ENCODE assay signal across 15 mouse cellular contexts in the genomic region with DNA sequence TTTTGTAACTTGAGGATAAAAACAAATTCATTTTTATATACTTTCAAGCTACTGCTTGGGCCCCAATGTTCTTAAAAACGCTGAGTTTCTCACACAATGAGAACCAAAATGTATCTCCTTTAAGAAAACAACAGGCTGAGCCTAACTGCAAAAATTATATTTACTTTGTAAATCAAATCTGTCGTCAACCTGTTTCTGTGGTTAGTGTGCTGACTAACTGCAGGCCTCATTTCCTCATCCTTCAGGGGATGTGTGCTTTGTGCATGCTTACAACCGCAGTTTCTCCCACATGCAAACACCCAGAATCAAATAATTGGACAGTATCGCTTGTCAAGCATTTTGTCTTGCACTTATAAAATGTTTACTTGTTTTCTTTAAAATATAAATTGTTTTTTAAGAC. TPM values are rescaled to one million over a fixed set of nuclear protein-coding genes. Genes with fewer than 3 reads are reported as not detected.
DNase-seq lines count a peak whose midpoint lies in the region; ATAC-seq lines count a peak whose summit lies in the region.
"Had no signal": no experiment of that assay in that cellular context is flagged by ENCODE, and none has a peak within 500 bp of the region (broad histone marks: within the 10 kb centered on the region; RNA-seq: fewer than 3 reads in every experiment).

No protein-coding gene starts in this region.

- no peaks in the 10 kb centered on the region for H3K27me3 ChIP-seq in heart, embryonic 11.5 days (ENCODE audit: control insufficient read depth, insufficient read depth, low read length)
- H3K27me3 ChIP-seq: heart, embryonic 12.5 days; neural tube, embryonic 15.5 days had no signal

- no peaks in the 10 kb centered on the region for H3K9me3 ChIP-seq in heart, embryonic 11.5 days (replicated peaks; ENCODE audit: control insufficient read depth, low read length)
- H3K9me3 ChIP-seq: heart, embryonic 12.5 days; neural tube, embryonic 15.5 days had no signal

- intact Hi-C loops in left cerebral cortex, postnatal 4 days (cut with DNase I), result no loop called here

- DNase-seq in thymus, postnatal 0 days (ENCODE audit: low spot score), result peak; percentile 29
- no peak for DNase-seq in thymus, postnatal 4 days
- DNase-seq in NIH3T3 (ENCODE audit: low read depth) (peak; percentile 70), MN1 (ENCODE audit: low spot score) (no peak)
- no peak for DNase-seq in left cerebral cortex, postnatal 4 days
- DNase-seq in right cerebral cortex, adult 18-20 months, result no peak
- DNase-seq: adrenal gland, postnatal 36 days; cerebellum, postnatal 14 days; forebrain, postnatal 0 days; gastrocnemius, postnatal 10 days; heart, postnatal 4 days had no signal

- H3K4me3 ChIP-seq in macrophage (ENCODE audit: inconsistent target), result no peak overlapping the region
- no peak overlapping the region for H3K4me3 ChIP-seq in heart, embryonic 11.5 days (ENCODE audit: low read depth, low read length)
- H3K4me3 ChIP-seq: heart, embryonic 12.5 days; neural tube, embryonic 15.5 days had no signal

- H3K27ac ChIP-seq in macrophage, result peak overlapping the region; percentile 89
- no peak overlapping the region for H3K27ac ChIP-seq in heart, embryonic 11.5 days (ENCODE audit: low read depth, low read length)
- H3K27ac ChIP-seq: neural tube, embryonic 15.5 days had no signal

- 2% methylated on average over 4 of the region's 4 CpGs for WGBS in macrophage (ENCODE audit: missing documents)
- 65% methylated on average over 4 of the region's 4 CpGs for WGBS in heart, embryonic 11.5 days (ENCODE audit: insufficient replicate concordance)

- no peak overlapping the region for H3K9ac ChIP-seq in heart, embryonic 11.5 days (ENCODE audit: low read depth, low read length)
- H3K9ac ChIP-seq: forebrain, postnatal 0 days; heart, embryonic 12.5 days; neural tube, embryonic 15.5 days had no signal

- ATAC-seq in heart, embryonic 11.5 days (replicated peaks; ENCODE audit: insufficient number of reproducible peaks, low FRiP score, low TSS enrichment), result no peak
- ATAC-seq: forebrain, postnatal 0 days had no signal

- no peaks in the 10 kb centered on the region; the same call in 1 of the 2 replicates for H3K4me1 ChIP-seq in heart, embryonic 11.5 days (ENCODE audit: control insufficient read depth, insufficient read depth, low read length)
- H3K4me1 ChIP-seq: neural tube, embryonic 15.5 days had no signal

- H3K4me2 ChIP-seq in heart, embryonic 11.5 days, result no peak overlapping the region
- H3K4me2 ChIP-seq: heart, embryonic 12.5 days; neural tube, embryonic 15.5 days had no signal

- H3K79me2 ChIP-seq in macrophage (ENCODE audit: inconsistent target), result no peaks in the 10 kb centered on the region

- no peaks in the 10 kb centered on the region for H3K36me3 ChIP-seq in macrophage (ENCODE audit: inconsistent target)
- H3K36me3 ChIP-seq in heart, embryonic 11.5 days (ENCODE audit: control insufficient read depth, insufficient read depth, low read length), result no peaks in the 10 kb centered on the region
- H3K36me3 ChIP-seq: heart, embryonic 12.5 days; neural tube, embryonic 15.5 days had no signal

RNA-seq across cellular contexts. Expression of a gene that starts 20.9 kb away (rescaled TPM):
- polyA plus RNA-seq in thymus, postnatal 0 days (2015; fragmentation: Nextera tagmentation; extraction: Ambion mirVana), result 0.21 and 0.26 TPM in 2 replicates
- total RNA-seq in macrophage (2018; cell fraction: chromatin; rRNA removed), result 10 to 100 TPM in 4 of 26 experiments, 1 to 10 TPM in 19, under 1 TPM in 3; 0.33 to 18.8 (median 3.2) TPM
- total RNA-seq in macrophage (2018; cell fraction: cytosol; rRNA removed), result 1 to 10 TPM in 21 of 26 experiments, under 1 TPM in 5; 0.58 to 6.6 (median 2.0) TPM
- total RNA-seq in macrophage (2018; cell fraction: nucleus; rRNA removed), result 10 to 100 TPM in 2 of 26 experiments, 1 to 10 TPM in 24; 1.1 to 15.7 (median 4.6) TPM
- polyA plus RNA-seq in macrophage (2018), result 0.73 to 3.1 TPM (median 0.89 TPM) in 3 replicates
- under 1 TPM; 0.22 to 0.42 TPM for total RNA-seq in left cerebral cortex, postnatal 4 days (2021)
- 37.4 and 45.2 TPM in 2 replicates for polyA plus RNA-seq in heart, embryonic 11.5 days (2014; fragmentation: Nextera tagmentation; extraction: Ambion mirVana)

RNA-seq across cellular contexts. Expression of a gene that starts 52.1 kb away (rescaled TPM):
- polyA plus RNA-seq in thymus, postnatal 0 days (2015; fragmentation: Nextera tagmentation; extraction: Ambion mirVana), result 17.7 and 19.9 TPM in 2 replicates
- total RNA-seq in macrophage (2018; cell fraction: chromatin; rRNA removed), result 100 to 1,000 TPM in 3 of 26 experiments, 10 to 100 TPM in 23; 24.2 to 198 (median 48.9) TPM
- 100 to 1,000 TPM in 20 of 26 experiments, 10 to 100 TPM in 6; 69.0 to 524 (median 187) TPM for total RNA-seq in macrophage (2018; cell fraction: cytosol; rRNA removed)
- total RNA-seq in macrophage (2018; cell fraction: nucleus; rRNA removed), result 100 to 1,000 TPM in 21 of 26 experiments, 10 to 100 TPM in 5; 65.3 to 260 (median 137) TPM
- polyA plus RNA-seq in macrophage (2018), result 47.4 to 105 TPM (median 66.6 TPM) in 3 replicates
- 10 to 100 TPM; 41.9 to 48.3 TPM for total RNA-seq in left cerebral cortex, postnatal 4 days (2021)
- polyA plus RNA-seq in heart, embryonic 11.5 days (2014; fragmentation: Nextera tagmentation; extraction: Ambion mirVana), result 35.4 and 42.6 TPM in 2 replicates

Comparison
In these comparisons a context has a peak if more than half of its experiments do, and no peak if none do; other contexts are left out.
1. DNase-seq: peak in thymus, postnatal 0 days (single experiment) and NIH3T3 (single experiment); none in thymus, postnatal 4 days (single experiment), MN1 (single experiment), left cerebral cortex, postnatal 4 days (single experiment) and right cerebral cortex, adult 18-20 months (single experiment).